Mouse (Mus musculus): ENCODE measurements around the gene Wdhd1. TPM values are rescaled to one million over a fixed set of nuclear protein-coding genes. Genes with fewer than 3 reads are reported as not detected.

Gene Wdhd1
- total and polyA plus RNA-seq, 3 experiments = 37.1 to 81.0 (median 61.4) TPM

DNA sequence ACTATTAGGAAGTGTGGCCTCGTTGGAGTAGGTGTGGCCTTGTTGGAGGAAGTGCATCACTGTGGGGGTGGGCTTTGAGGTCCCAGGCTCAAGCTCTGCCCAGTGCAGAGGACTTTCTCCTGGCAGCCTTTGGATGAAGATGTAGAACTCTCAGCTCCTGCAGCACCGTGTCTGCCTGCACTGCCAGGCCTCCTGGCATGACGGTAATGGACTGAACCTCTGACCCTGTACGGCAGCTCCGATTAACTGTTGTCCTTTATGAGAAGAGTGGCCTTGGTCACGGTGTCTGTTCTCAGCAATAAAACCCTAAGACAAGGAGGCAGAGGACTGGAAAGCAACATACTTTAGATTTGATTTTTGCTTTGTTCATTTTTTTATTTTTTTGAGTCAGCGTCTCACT, 40.2 kb downstream of the Wdhd1 start:
- no peak for TF ChIP-seq IRF4 (IDR thresholded peaks at IDR 0.05; ENCODE audit: low read depth, low read length)
- TF ChIP-seq GABPA (IDR thresholded peaks at IDR 0.05; ENCODE audit: insufficient replicate concordance, low read depth, low read length) = no peak
- no peak for TF ChIP-seq CTCF (conservative IDR thresholded peaks at IDR 0.05 in 1 of 2, IDR thresholded peaks at IDR 0.05 in 1 of 2; ENCODE audit: low read depth in 2 of 2, low read length in 2 of 2)
- no peak for TF ChIP-seq POLR2A (IDR thresholded peaks at IDR 0.05; ENCODE audit: low read depth, low read length)
- TF ChIP-seq ZNF384 (IDR thresholded peaks at IDR 0.05; ENCODE audit: low read depth, low read length) = no peak
- TF ChIP-seq MXI1 (IDR thresholded peaks at IDR 0.05; ENCODE audit: low read depth, low read length) = no peak
- TF ChIP-seq RCOR1 (conservative IDR thresholded peaks at IDR 0.05; ENCODE audit: low read depth, low read length) = no peak
- no peak for DNase-seq (ENCODE audit: extremely low read depth)
- in situ Hi-C loops (cut with MboI; ENCODE audit: low pct_ligation_motif_present, low pct_unique_long_range_greater_than_20kb, low sequenced_read_pairs) = loop anchor here (25.0 kb wide), 1 partner anchor 349 kb away; the partner anchor contains the start of gene Samd4
- Histone ChIP-seq H3K4me2 (ENCODE audit: insufficient read depth, low read depth, poor library complexity, severe bottlenecking) (no peak overlapping the region), H3K36me3 (replicated peaks in 1 of 2; ENCODE audit: control insufficient read depth in 1 of 2, insufficient read depth in 1 of 2, low read length in 1 of 2) (peaks cover 13 to 20% of the 10 kb centered on the region in 2 experiments), H3K9ac (ENCODE audit: insufficient read depth, low read depth) (no peak overlapping the region), H3K27ac (ENCODE audit: insufficient read depth, low read depth) (no peak overlapping the region), H3K4me3 (replicated peaks in 1 of 3; ENCODE audit: low read depth in 2 of 3, low read length in 2 of 3, poor library complexity in 1 of 3) (no peak overlapping the region), H3K27me3 (replicated peaks) (no peaks in the 10 kb centered on the region), H3K4me1 (ENCODE audit: control insufficient read depth in 1 of 2, insufficient read depth in 2 of 2) (no peaks in the 10 kb centered on the region), H3K9me3 (replicated peaks; ENCODE audit: low read length) (peaks cover 10% of the 10 kb centered on the region), H3K79me2 (replicated peaks; ENCODE audit: control insufficient read depth, extremely low read depth, insufficient read depth, poor library complexity, severe bottlenecking) (no peaks in the 10 kb centered on the region)
- dilution Hi-C loops (cut with MboI; ENCODE audit: extremely low pct_ligation_motif_present, extremely low pct_unique_long_range_greater_than_20kb, low sequenced_read_pairs) = no loop called here

DNA sequence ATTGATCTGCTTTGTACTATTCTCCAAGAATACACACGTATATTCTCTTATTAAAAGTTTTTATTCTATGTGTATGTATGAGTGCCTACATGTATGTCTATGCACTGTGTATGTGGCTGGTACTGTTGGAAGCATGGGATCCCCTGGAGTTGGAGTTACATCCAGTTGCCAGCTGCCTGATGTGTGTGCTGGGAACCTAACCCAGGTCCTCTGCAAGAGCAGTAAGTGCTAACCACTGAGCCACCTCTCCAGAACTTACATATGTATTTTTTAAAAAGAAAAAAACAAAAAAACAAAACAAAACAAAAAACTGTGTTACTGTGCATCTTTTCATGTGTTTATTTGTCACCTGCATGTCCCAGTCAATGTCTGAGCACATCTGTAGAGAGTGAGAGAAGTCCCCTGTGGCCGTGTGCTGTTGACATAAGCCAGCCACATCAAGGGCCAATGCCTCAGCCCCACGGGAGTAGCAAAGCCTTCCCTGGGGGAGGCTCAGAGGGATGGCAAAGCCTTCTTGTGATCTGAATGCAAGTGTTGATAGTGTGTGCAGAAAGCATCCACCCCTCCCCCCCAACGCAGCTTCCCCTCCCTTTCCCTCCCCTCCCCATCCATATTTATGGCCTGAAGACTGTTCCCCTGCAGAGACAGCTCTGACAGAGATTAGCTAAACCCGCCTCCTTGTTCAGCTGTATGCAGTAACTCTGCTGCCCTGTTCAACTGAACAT, 42.0 kb downstream of the Wdhd1 start:
- Histone ChIP-seq H3K9me3 (replicated peaks; ENCODE audit: low read length) (peaks cover 10% of the 10 kb centered on the region), H3K79me2 (replicated peaks; ENCODE audit: control insufficient read depth, extremely low read depth, insufficient read depth, poor library complexity, severe bottlenecking) (no peaks in the 10 kb centered on the region), H3K4me3 (replicated peaks in 1 of 3; ENCODE audit: low read depth in 2 of 3, low read length in 2 of 3, poor library complexity in 1 of 3) (no peak overlapping the region), H3K36me3 (replicated peaks in 1 of 2; ENCODE audit: control insufficient read depth in 1 of 2, insufficient read depth in 1 of 2, low read length in 1 of 2) (peaks cover under 1 to 4% of the 10 kb centered on the region in 2 experiments), H3K27me3 (replicated peaks) (no peaks in the 10 kb centered on the region), H3K9ac (ENCODE audit: insufficient read depth, low read depth) (no peak overlapping the region), H3K4me2 (ENCODE audit: insufficient read depth, low read depth, poor library complexity, severe bottlenecking) (no peak overlapping the region), H3K4me1 (ENCODE audit: control insufficient read depth in 1 of 2, insufficient read depth in 2 of 2) (0 out of 4 replicates have a peak, but pooled peaks cover 0 to under 1% of the 10 kb centered on the region in 2 experiments), H3K27ac (ENCODE audit: insufficient read depth, low read depth) (no peak overlapping the region)
- in situ Hi-C loops (cut with MboI; ENCODE audit: low pct_ligation_motif_present, low pct_unique_long_range_greater_than_20kb, low sequenced_read_pairs) = loop anchor here (25.0 kb wide), 1 partner anchor 347 kb away; the partner anchor contains the start of gene Samd4
- dilution Hi-C loops (cut with MboI; ENCODE audit: extremely low pct_ligation_motif_present, extremely low pct_unique_long_range_greater_than_20kb, low sequenced_read_pairs) = no loop called here
- TF ChIP-seq JUN (IDR thresholded peaks at IDR 0.05; ENCODE audit: insufficient read depth, low read depth, low read length) = no peak
- no peak for DNase-seq (ENCODE audit: extremely low read depth)

DNA sequence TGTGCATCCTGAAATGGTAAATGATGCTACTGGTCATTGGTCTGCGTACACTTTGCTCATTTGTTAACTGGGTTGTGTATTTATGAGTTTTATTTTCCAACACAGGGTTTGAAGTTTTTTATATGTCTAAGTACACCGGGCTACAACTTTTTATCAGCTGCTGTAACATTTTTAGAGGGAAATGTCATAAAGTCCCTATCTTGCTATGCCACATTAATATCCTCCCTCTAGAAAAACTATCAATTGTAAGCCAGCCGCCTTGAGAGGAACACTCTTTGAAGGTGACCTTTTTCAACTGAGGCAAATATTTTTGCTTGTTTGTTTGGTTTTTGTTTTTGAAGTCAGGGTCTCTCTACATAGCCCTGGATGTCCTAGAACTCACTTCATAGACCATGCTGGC, 42.6 kb downstream of the Wdhd1 start:
- no peaks in the 10 kb centered on the region for H3K79me2 ChIP-seq (replicated peaks; ENCODE audit: control insufficient read depth, extremely low read depth, insufficient read depth, poor library complexity, severe bottlenecking)
- TF ChIP-seq POLR2A (IDR thresholded peaks at IDR 0.05; ENCODE audit: low read depth, low read length) (no peak), MXI1 (IDR thresholded peaks at IDR 0.05; ENCODE audit: low read depth, low read length) (no peak), MYC (IDR thresholded peaks at IDR 0.05; ENCODE audit: low read depth, low read length) (no peak), USF1 (IDR thresholded peaks at IDR 0.05; ENCODE audit: low read depth, low read length) (no peak), MEF2A (IDR thresholded peaks at IDR 0.05; ENCODE audit: borderline replicate concordance, low read depth, low read length) (no peak), RAD21 (IDR thresholded peaks at IDR 0.05; ENCODE audit: low read depth, low read length) (no peak), SIN3A (IDR thresholded peaks at IDR 0.05; ENCODE audit: low read length) (no peak), ETS1 (conservative IDR thresholded peaks at IDR 0.05; ENCODE audit: low read depth, low read length) (no peak)
- DNase-seq (ENCODE audit: extremely low read depth) = no peak
- 0 out of 4 replicates have a peak, but pooled peaks cover 0 to 2% of the 10 kb centered on the region in 2 experiments for H3K4me1 ChIP-seq (ENCODE audit: control insufficient read depth in 1 of 2, insufficient read depth in 2 of 2)
- no peak overlapping the region for H3K9ac ChIP-seq (ENCODE audit: insufficient read depth, low read depth)
- H3K9me3 ChIP-seq (replicated peaks; ENCODE audit: low read length) = peaks cover 10% of the 10 kb centered on the region
- H3K4me3 ChIP-seq (replicated peaks in 1 of 3; ENCODE audit: low read depth in 2 of 3, low read length in 2 of 3, poor library complexity in 1 of 3) = no peak overlapping the region
- H3K36me3 ChIP-seq (replicated peaks in 1 of 2; ENCODE audit: control insufficient read depth in 1 of 2, insufficient read depth in 1 of 2, low read length in 1 of 2) = no peaks in the 10 kb centered on the region
- H3K27ac ChIP-seq (ENCODE audit: insufficient read depth, low read depth) = no peak overlapping the region
- in situ Hi-C loops (cut with MboI; ENCODE audit: low pct_ligation_motif_present, low pct_unique_long_range_greater_than_20kb, low sequenced_read_pairs) = loop anchor here (25.0 kb wide), 1 partner anchor 347 kb away; the partner anchor contains the start of gene Samd4
- dilution Hi-C loops (cut with MboI; ENCODE audit: extremely low pct_ligation_motif_present, extremely low pct_unique_long_range_greater_than_20kb, low sequenced_read_pairs) = no loop called here
- H3K4me2 ChIP-seq (ENCODE audit: insufficient read depth, low read depth, poor library complexity, severe bottlenecking) = no peak overlapping the region
- H3K27me3 ChIP-seq (replicated peaks) = no peaks in the 10 kb centered on the region

All from CH12.LX (cell line).